Mouse (Mus musculus): ENCODE data around the gene Sppl2c. TPM values are rescaled to one million over a fixed set of nuclear protein-coding genes. Genes with fewer than 3 reads are reported as not detected.

Sppl2c gene
- total RNA-seq (2021), result not detected
- long read RNA-seq, experiment 1, result 0 reads
- long read RNA-seq, experiment 2, result 0 reads

GRCm38 (mm10) chr11:104186135-104186836, at the start of gene Sppl2c:
Sppl2c (plus strand) TSS chr11:104186327.
- no peak for DNase-seq (ENCODE audit: low spot score in 2 of 2)

- DNase-seq (ENCODE audit: low spot score in 2 of 2), result no peak
These were observed 47.2 kb upstream of the Sppl2c start for GRCm38 (mm10) chr11:104138976-104139375.

GRCm38 (mm10) chr11:104144930-104145329, 41.2 kb upstream of the Sppl2c start:
- no peak for DNase-seq (ENCODE audit: low spot score in 2 of 2)

- no peak for DNase-seq (ENCODE audit: low spot score in 2 of 2)
These were observed 37.3 kb upstream of the Sppl2c start for GRCm38 (mm10) chr11:104148787-104149186.

GRCm38 (mm10) chr11:104150911-104151310, 35.2 kb upstream of the Sppl2c start:
- DNase-seq (ENCODE audit: low spot score in 2 of 2), result no peak

- no peak for DNase-seq (ENCODE audit: low spot score in 2 of 2)
These were observed 31.8 kb upstream of the Sppl2c start for GRCm38 (mm10) chr11:104154332-104154731.

GRCm38 (mm10) chr11:104154820-104155635, 31.1 kb upstream of the Sppl2c start:
- no peak for DNase-seq (ENCODE audit: low spot score in 2 of 2)

- DNase-seq (ENCODE audit: low spot score in 2 of 2), result no peak
These were observed 30.2 kb upstream of the Sppl2c start for GRCm38 (mm10) chr11:104155899-104156298.

- DNase-seq (ENCODE audit: low spot score in 2 of 2), result no peak
These were observed 29.7 kb upstream of the Sppl2c start for GRCm38 (mm10) chr11:104156391-104156790.

GRCm38 (mm10) chr11:104157603-104158259, 28.4 kb upstream of the Sppl2c start:
- peak; percentile 28 to 40 for DNase-seq (ENCODE audit: low spot score in 2 of 2)

- DNase-seq (ENCODE audit: low spot score in 2 of 2), result no peak
These were observed 27.7 kb upstream of the Sppl2c start for GRCm38 (mm10) chr11:104158260-104158907.

GRCm38 (mm10) chr11:104159769-104160272, 26.3 kb upstream of the Sppl2c start:
- DNase-seq (ENCODE audit: low spot score in 2 of 2), result no peak

GRCm38 (mm10) chr11:104161153-104161552, 25.0 kb upstream of the Sppl2c start:
- DNase-seq (ENCODE audit: low spot score in 2 of 2), result no peak

- no peak for DNase-seq (ENCODE audit: low spot score in 2 of 2)
These were observed 21.9 kb upstream of the Sppl2c start for GRCm38 (mm10) chr11:104164257-104164656.

- DNase-seq (ENCODE audit: low spot score in 2 of 2), result peak; percentile 16
These were observed 14.8 kb upstream of the Sppl2c start for GRCm38 (mm10) chr11:104171281-104171781.

- DNase-seq (ENCODE audit: low spot score in 2 of 2), result no peak
These were observed 7.2 kb upstream of the Sppl2c start for GRCm38 (mm10) chr11:104178893-104179292.

GRCm38 (mm10) chr11:104179804-104180203, 6.3 kb upstream of the Sppl2c start:
- no peak for DNase-seq (ENCODE audit: low spot score in 2 of 2)

GRCm38 (mm10) chr11:104182141-104182540, 4.0 kb upstream of the Sppl2c start:
- no peak for DNase-seq (ENCODE audit: low spot score in 2 of 2)

- DNase-seq (ENCODE audit: low spot score in 2 of 2), result no peak
These were observed 667 bp downstream of the Sppl2c start for GRCm38 (mm10) chr11:104186837-104187150.

GRCm38 (mm10) chr11:104187766-104188165, 1.6 kb downstream of the Sppl2c start:
- no peak for DNase-seq (ENCODE audit: low spot score in 2 of 2)

- DNase-seq (ENCODE audit: low spot score in 2 of 2), result no peak
These were observed 3.9 kb downstream of the Sppl2c start for GRCm38 (mm10) chr11:104190008-104190407.
